Mouse (Mus musculus) kidney, adult 18-20 months (tissue): ENCODE results near the gene Avpr1b.
"Not testable (repeated sequence)": the region's sequence is repeated elsewhere in the genome, so short reads cannot be mapped to it uniquely, and the experiment has no call there.

ENCODE experiments used
- DNase-seq: peaks from one replicate; pipeline ENCODE4 v3.0.0; 2021

Gene Avpr1b

DNA sequence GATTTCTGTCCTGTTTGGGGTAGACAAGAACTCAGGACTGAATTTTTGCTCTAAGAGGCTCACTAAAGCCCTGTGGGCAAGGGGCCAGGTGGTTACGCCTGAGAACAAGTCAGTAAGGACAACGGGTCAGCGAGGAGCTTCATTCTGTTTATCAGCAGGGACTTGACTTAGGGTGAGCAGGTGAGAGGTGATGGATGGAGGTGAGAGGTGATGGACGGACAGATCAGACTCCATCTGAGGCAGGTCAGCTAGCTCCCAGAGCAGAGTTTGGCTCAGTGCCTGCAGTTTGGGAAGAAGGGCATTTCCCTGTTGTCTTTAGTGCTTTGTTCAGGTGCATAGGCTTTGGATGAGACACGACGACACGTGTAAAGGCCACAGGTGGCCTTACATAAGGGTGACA is 20.3 kb downstream of the Avpr1b start:
- peak; percentile 19 for DNase-seq

DNA sequence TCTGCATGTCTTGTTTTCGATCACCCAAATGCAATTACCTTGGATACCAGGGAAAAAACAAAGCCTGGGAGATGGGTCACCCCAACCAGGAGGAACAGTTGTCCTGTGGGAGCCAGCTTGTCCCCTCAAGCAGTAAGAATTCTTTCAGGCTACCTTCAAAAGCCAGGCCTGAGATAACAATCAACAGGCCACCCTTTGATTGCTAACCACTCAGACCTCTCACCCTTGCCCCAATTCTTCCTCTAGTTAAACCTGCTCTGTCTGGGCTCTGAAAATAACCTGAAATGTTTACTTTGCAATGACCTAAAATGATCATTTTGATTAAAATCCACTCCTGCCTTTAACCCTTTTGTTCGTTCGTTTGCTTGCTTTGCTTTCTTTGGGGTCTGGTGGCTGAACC is 24.6 kb downstream of the Avpr1b start:
- DNase-seq, result no peak

DNA sequence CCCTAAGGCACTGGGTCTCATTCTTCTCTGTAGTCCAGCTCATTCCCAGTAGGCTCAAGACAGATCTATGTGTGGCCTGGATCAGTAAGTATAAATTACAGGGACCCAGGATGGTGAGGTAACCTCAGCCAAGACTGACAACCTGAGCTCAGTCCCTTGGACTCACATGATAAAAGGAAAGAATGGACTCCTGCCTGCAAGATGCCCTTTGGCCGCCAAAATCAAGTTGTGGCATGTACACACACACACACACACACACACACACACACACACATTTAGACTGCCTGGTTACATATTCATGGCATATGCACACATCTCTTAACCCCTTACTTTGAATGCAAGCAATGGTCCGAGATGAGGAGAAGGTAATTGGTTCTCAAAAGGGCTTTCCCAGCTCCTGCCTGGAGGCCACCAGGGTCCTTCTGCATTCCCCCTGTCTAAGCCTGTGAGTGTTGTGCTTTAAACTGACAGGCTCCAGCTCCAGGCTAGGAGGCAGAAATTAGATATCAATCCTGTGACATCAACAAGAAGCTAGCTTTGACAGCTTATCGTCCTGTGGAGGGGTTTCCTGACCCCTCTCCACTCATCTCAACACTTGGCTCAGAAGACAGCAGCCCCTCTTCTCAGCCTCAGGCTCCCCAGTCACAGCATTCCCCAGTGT is 25.3 kb downstream of the Avpr1b start:
- no peak for DNase-seq

DNA sequence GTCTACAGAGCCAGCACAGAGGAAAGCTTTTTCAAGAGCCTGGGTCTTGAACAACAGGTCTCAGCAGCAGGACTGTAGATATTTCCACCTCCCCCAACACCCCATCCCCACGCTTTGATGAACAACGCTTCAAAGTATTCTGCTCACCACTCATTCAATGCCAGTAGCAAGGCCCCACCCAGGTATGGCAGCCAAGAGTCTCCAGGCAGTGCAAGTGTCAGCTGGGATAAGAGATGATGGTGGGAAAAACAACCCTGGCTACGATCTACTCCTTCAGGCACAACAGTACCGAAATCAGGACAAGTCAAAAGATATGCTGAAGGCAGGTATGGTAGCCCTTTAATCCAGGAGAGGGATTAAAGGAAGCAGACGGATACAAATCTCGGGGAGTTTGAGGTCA is 27.2 kb downstream of the Avpr1b start:
- no peak for DNase-seq

DNA sequence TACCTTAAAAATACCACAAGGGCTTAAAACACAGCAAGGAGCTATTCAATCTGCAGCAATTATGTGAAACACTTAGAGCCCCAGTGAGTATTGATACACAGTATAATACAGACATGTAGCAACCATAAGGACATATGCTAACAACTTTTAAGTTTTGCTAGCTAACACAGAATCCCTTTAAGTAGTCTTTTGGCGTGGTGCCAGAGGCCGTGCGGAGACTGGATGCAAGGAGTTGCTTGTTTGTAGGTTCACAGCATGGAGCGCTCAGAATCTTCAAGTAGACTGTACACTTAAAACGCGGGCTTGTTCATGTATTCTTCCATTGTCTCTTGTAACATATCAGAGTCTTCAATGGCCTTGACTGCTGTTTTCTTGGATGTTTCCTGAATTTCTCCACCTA is 33.2 kb downstream of the Avpr1b start:
- not testable (repeated sequence) for DNase-seq

DNA sequence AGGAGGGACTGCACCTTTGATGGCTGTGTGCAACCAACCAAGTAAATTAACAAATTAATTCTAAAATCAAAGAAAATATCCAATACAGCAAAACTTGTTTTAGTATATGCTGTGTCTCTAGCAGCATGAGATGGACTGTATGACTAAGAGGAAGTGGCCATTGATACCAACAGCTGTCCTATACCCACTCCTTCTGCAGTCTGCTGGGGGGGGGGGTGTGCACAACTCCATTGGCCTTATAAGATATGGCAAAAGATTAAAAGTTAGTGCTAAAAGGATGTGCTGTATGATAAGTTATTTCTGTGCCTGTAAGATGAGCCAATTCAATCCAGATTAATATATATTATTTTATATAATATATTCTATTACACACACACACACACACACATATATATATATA is 35.5 kb downstream of the Avpr1b start:
- no peak for DNase-seq

DNA sequence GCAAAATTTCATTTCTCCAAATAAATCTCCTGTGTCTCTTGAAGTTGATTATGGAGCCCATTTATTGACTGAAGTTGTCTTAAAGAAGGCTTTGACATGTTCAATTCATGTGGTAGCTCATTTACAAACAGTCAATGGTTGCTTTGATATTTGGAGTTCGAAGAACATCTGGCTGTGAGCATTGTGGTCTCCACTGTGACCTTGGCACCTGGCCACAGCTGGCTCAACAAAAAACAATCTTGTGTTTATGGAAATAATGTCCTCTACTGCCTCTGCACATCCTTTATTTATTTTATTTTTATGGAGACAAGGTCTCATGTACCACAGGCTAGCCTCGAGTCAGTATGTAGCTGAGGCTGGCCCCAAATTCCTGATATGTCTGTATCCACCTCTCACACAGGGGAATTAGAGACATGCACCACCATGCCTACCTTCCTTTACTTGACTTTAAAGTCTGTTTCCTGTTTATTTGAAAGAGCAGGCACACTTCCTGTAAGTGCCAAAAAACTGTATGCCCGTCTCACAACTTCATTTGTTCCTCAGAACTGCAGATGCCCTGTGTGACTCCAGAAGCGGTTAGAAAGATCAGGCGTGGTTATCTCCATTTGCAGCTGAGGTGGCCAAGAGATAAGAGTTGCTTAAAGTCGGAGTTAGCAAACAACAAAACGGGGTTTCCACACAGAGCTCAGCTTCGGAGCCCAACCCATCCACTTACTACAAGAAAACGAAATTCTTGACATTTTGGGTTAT is 38.9 kb downstream of the Avpr1b start, which contains the start of gene Ctse:
TSS of gene Ctse (plus strand) at position 516 of the 750 bp plus-strand sequence.
- DNase-seq, result no peak

DNA sequence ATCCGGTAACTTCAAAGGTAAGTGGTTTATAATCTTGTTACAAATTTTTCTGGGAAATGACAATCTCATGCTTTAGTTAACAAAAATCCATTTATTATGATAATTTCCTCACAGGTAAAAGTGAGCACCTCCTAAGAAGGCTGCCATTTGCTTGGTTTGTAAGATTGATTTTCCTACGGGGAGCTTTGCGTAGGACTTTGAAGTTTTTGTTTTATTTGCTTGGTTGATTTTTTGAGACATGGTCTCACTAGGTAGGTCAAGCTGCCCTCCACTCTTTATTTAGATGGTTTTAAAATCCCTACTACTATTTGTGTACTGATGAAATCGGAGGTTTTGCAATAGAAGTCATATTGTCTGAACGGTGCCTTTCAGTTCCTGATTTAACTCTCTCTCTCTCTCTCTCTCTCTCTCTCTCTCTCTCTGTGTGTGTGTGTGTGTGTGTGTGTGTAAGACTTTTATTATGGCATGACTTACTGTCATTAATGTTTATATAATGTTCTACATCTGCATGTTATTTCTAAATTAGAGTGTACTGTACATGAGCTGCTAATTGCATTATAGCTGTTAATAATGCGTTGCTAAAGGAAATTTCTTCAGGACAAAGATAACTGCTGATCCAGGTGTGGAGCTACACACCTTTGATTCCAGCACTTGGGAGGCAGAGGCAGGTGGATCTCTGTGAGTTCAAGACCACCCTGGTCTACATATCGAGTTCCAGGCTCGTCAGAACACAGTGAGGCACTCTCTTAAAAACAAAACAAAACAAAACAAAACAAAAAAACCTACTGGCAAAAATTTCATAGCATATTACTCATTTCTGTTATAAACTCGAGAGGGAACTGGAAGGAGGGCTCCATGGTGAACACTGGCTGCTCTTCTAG is 39.7 kb downstream of the Avpr1b start:
- DNase-seq, result no peak

DNA sequence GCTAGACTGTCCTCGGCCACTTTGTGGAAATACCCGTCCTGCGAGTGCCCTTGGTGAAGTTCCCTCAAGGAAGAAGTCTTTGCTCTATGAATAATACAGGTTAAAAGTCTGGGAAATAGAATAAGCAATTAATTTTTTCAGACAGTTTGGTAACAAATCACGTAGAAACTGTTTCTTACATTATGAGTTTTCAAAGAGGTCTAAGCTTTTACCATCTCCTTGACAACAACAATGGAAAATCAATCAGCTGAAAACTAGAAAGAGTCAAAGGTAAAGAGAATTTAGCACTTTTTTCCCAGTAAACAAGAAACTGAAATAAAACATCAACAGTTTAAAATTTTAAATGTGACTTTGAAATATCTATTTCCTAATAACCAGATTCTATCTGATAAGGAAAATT is 41.0 kb downstream of the Avpr1b start:
- no peak for DNase-seq

DNA sequence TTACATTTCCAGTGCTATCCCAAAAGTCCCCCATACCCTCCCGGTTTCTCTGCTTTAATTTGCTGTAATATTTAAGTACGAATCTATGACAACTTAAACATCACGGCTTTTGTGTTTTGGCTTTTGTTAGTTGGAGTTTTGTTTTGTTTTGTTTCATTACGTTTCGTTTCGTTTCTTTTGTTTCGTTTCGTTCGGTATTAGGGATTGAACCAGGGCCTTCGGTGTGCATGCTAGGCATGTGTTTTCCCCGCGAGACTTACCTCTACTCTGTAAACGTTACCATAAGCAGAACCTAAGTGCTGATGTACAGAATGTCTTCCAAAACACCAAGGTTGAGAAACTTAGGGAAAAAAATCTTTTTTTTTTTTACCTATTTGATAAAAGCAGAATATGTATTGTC is 42.5 kb downstream of the Avpr1b start:
- DNase-seq, result no peak

DNA sequence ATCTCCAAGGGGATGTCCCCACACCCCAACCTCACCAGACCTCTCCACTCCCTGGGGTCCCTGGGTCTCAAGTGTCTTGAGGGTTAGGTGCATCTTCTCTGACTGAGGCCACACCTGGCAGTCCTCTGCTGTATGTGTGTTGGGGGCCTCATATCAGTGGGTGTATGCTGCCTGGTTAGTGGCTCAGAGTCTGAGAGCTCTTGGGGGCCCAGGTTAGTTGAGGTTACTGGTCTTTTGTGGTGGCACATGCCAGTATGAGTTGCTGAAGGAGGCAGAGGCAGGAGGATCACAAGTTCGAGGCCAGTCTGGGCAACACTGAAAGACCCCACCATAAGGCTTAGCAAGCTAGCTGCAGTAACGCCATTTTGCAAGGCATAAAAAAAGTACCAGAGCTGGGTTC is 43.2 kb downstream of the Avpr1b start:
- no peak for DNase-seq

DNA sequence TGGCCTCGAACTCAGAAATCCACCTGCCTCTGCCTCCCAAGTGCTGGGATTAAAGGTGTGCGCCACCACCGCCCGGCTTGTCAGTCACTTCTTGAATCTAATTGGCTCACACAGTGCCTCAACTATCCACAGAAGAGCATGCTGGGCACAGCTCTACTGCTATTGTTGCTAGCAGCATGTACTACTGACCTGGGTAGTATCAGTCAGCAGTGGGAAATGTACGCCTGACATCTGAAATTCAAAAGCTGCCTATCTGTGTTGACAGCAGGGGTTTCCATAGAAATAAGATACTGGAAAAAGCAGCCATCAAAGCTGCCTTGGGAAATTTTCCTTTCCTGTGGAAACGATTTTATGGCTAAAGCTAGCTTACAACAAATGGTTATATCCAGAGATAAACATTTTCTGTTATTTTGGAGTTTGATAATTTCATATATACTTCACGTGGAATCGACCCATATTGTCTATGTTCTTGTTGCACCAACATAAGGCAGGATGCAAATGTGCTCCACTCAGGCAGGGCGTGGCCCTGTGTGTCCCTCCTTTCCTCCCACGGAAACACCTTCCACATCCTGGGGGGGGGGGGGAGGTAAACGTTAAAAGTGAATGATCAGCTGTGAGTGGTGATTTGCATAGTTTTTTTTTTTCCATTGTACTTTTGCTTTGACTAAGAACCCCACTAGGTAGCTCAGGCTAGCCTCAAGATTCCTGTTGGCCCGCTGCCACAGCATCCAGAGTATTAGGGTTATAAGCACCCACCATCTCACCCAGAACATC is 53.8 kb downstream of the Avpr1b start:
- DNase-seq, result no peak

DNA sequence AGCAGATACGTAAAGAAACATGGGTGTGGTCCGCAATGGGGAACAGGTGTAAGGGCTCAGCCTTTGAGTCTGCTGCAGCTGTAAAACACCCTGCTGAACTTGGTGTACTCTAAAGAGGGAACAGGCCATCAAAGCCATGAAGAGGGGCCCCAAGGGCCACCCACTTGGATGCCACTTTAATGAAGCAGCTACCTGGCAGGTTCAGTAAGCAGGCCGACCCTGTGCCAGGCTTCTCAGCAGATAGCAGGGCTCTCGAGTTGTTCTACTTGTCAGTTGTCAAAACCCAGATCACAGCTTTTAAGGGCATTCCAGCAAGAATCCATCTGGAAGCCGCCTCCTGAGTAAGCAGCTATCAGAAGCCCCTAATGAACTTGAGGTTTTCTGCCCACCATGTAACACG is 56.6 kb downstream of the Avpr1b start:
- DNase-seq, result no peak

DNA sequence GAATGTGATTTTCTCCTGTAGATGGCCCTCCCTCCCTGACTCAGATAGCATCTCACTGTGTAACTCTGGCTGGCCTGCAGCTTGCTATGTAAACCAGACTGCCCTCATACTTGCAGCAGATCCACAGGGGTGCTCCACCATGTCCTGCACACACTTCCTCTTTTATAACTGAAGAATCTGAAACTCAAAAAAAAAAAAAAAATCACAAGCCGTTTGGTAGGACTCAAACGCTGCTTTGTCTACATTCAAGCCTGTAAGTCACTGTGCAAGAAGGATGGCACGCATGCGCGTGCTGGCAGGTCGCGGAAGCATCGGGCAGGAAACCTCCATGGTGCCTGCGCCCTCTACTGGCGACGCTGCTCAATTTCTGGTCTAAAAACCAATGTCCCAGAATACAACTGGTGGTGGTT is 58.9 kb downstream of the Avpr1b start:
- peak; percentile 87 for DNase-seq

DNA sequence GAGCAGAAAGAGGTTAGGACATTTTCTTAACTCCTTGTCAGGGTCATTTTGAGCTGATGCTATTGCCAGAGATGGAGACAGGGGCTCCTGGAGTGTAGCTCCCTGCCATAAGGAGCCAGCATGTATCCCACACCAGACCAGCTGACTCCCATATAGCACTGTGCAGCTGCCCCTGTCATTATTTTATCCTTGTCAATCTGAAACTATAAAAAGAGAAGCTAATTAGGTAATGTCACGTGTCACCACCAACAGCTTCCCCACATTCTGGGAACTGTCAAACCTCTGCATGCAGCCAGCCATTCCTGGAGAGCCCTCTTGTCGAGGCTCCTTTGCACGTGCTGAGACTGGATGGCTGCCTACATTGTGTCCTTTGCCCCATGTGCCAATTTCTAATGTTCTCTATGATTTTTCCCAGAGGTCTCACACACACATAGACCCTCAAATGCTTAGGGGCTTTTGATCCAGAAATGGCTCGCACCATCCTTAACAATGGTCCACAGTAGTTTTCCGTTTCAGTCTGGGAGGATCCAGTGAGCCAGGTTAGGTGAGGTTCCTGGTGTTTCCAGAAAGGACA is 60.6 kb downstream of the Avpr1b start:
- DNase-seq, result no peak

DNA sequence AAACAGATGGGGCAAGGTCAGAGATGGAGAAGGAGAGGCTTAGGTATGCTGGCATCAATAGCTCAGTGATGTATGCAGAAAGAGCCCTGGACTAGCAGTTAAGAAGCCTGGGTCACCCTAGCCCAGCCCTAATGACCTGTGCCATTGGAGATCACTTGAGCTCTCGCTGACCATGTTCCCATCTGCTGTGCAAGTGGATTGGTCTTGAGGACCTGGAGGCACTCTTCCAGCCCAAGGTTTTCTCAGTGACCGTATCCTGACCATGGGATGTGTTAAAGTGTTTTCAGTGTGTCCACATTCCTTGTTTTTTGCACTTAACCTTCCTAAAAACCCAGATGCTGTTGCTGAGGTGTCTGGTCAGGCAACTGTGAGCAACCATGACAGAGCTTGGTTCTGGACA is 61.2 kb downstream of the Avpr1b start:
- DNase-seq, result no peak

DNA sequence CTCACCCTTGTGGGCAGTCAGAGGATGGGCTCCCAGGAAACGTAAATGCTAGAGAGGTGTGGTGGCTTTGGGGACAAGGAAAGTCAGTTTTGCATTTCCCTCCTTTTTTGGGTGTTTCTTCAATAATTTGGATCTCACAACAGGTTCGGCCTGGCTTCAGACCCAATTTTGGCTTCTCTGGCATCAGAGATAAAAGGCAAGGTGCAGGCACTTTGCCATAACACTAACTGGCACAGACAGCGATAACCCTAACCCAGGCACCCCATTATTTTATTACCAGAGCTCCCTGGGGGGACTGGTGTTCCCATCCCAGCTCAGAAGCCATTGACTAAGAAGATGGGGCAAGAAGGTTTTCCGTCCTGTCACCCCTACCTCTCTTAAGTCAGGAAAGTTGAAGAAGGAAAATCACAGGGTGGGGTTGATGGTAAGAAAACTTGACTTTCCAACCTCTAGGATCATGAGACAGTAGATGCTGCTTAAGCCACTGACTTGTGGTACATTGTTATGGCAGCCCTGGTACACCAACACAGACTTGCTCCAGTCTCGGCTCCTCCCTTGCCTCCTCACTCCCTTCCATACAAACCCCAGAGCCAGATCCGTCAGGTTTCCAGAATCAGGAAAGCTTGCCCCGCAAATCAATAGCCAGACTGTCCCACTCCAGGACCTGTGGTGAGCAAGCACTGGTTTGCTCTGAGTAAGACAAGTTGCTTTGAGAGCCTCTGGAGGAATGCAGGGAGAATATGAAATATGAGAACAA is 61.9 kb downstream of the Avpr1b start:
- DNase-seq, result no peak
